Mouse (Mus musculus) bone marrow macrophage, adult 2 months (primary cell): ENCODE measurements around the gene Neurl1a.
A peak's percentile ranks its signal among the peaks of the same experiment; 100 is the strongest.

Source experiments
- CTCF ChIP-seq: IDR thresholded peaks from 2 replicates; pipeline ENCODE4 v1.5.1; 2012; ENCODE audit warnings: low read depth, mild to moderate bottlenecking, low read length, moderate library complexity
- POLR2A ChIP-seq: IDR thresholded peaks from 2 replicates; pipeline ENCODE4 v1.6.1; 2012; ENCODE audit warnings: mild to moderate bottlenecking, low read depth, low read length, borderline replicate concordance

DNA sequence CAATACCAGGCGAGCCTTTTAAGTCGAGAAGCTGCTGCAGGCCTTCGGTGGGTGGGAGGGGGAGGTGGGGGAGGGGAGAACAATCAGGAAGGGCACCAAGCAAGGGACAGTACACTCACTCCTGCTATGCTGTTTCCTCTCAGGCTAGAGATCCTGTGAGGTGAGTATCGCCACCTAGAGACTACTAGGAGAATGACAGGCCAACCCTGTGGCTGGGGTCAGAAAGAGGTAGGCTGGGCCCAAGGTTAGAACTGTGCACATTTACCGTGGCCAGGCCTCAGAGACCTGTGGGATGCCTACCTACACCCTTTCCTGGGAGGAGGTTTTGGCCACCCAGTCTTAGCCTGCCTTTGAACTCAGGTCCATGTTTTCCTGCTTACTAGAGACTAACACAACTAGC lies 81.0 kb downstream of the Neurl1a start:
- TF ChIP-seq POLR2A: no peak
- TF ChIP-seq CTCF: peak; percentile 60
